Mouse (Mus musculus) monocyte, adult 5-6 weeks (primary cell): ENCODE data around the gene Col9a2. TPM values are rescaled to one million over a fixed set of nuclear protein-coding genes. Genes with fewer than 3 reads are reported as not detected.
"Not testable (repeated sequence)": the region's sequence is repeated elsewhere in the genome, so short reads cannot be mapped to it uniquely, and the experiment has no call there.

Experiments
- ATAC-seq: fragments of 153-309, 156-312 bp; replicated peaks from 2 replicates; pipeline ENCODE4 v1.8.0; 2017; ENCODE audit warnings: mild to moderate bottlenecking; ENCODE audit not compliant: low TSS enrichment, insufficient number of reproducible peaks, severe bottlenecking, poor library complexity, low FRiP score
- total RNA-seq: library from RNA; stranded (forward); fragments of 200-1000, 200-491, 200-594 nt; gene quantifications from 3 replicates; pipeline ENCODE4 v1.2.3, GENCODE M21; 2017

The Col9a2 gene
- total RNA-seq, 1 experiment from 2014 or later: not detected

- ATAC-seq: not testable (repeated sequence)
Measured at GRCm38 (mm10) chr4:121059218-121059617, 20.0 kb downstream of the Col9a2 start.

- no peak for ATAC-seq
Measured at GRCm38 (mm10) chr4:121065336-121065735, 26.2 kb downstream of the Col9a2 start.

- no peak for ATAC-seq
Measured at GRCm38 (mm10) chr4:121074250-121074649, 35.1 kb downstream of the Col9a2 start.

GRCm38 (mm10) chr4:121077915-121078646 is 38.9 kb downstream of the Col9a2 start:
- ATAC-seq: no peak

GRCm38 (mm10) chr4:121080395-121080794 is 41.2 kb downstream of the Col9a2 start:
- ATAC-seq: no peak

GRCm38 (mm10) chr4:121084506-121084905 is 45.3 kb downstream of the Col9a2 start:
- ATAC-seq: no peak

DNA sequence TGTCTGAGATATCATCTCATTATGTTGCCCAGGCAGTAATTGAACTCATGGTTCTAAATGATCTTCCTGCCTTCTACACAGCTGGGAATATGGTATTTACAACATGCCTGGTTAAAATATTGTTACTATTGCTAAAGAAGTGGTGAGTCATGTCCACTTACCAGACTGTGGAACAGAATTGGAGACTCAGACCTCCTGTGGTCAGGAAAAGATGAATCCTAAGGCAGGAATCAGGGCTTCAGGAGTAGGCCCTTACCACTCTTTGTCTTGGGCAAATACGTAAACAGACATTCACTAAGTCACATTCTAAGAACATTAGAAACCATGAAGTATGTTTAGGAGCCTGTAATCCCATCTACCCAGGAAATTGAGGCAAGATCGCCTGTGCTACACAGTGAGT is 49.5 kb downstream of the Col9a2 start:
- ATAC-seq: no peak

- ATAC-seq: no peak
Measured at GRCm38 (mm10) chr4:121090211-121090610, 51.0 kb downstream of the Col9a2 start.

- peak; percentile 80 for ATAC-seq
Measured at GRCm38 (mm10) chr4:121097650-121098378, 58.6 kb downstream of the Col9a2 start, which contains the start of gene Zmpste24. TSS of gene Zmpste24 (minus strand) at chr4:121098241.

GRCm38 (mm10) chr4:121103304-121103703 is 64.1 kb downstream of the Col9a2 start:
- no peak for ATAC-seq

Other genes starting within 250 kb of the Col9a2 start
- 46.7 to 97.0 TPM (median 77.6 TPM) in 3 replicates for gene Nfyc, start 207.8 kb upstream of the Col9a2 start, total RNA-seq
- gene Rims3, start 184.6 kb upstream of the Col9a2 start, total RNA-seq: 1.7 to 2.9 TPM (median 1.7 TPM) in 3 replicates
- 6.7 to 14.7 TPM (median 12.3 TPM) in 3 replicates for gene Exo5, start 114.4 kb upstream of the Col9a2 start, total RNA-seq
- gene Zfp69, start 87.7 kb upstream of the Col9a2 start, total RNA-seq: 2.9 to 7.0 TPM (median 5.2 TPM) in 3 replicates
- gene Smap2, start 22.1 kb upstream of the Col9a2 start, total RNA-seq: 53.3 to 79.2 TPM (median 60.5 TPM) in 3 replicates
- 29.3 to 49.6 TPM (median 39.0 TPM) in 3 replicates for gene Zmpste24, start 58.9 kb downstream of the Col9a2 start, total RNA-seq
- gene Tmco2, start 69.8 kb downstream of the Col9a2 start, total RNA-seq: 3.2 TPM in 1 of 3 replicates, not detected in the others
- 43.5 to 75.8 TPM (median 44.1 TPM) in 3 replicates for gene Rlf, start 175.7 kb downstream of the Col9a2 start, total RNA-seq